Mouse (Mus musculus) lung, adult 2 months (tissue): ENCODE data around the gene Flnb.

Source experiments
- CTCF ChIP-seq: fragments of 200-500 bp; IDR thresholded peaks from 2 replicates; pipeline ENCODE4 v1.5.1; 2011; ENCODE audit warnings: mild to moderate bottlenecking, low read length, control low read depth; ENCODE audit not compliant: insufficient read depth
- POLR2A ChIP-seq: fragments of 200-500 bp; IDR thresholded peaks from 2 replicates; pipeline ENCODE4 v1.6.1; 2011; ENCODE audit warnings: low read depth, mild to moderate bottlenecking, control low read depth, low read length, borderline replicate concordance; ENCODE audit errors: extremely low read depth

DNA sequence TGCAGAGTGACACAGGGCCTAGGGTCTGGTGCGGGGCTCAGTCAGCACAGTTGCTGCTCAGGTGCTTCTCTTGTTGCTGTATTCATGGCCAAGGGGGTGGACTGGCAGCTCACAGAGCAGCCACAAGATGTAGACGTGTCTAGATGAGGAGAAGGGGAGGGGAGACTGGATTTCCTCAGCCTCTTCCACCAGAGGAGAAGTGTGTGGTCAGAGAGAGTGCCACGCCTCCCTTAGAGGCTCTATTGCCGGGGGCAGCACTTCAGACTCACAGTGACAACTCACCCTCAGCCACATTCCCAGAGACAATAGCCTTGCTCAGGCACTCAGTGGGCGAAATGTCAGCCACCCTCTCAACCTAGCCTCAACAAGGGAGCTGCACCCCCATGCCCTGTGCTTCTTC, 127.5 kb downstream of the Flnb start:
- TF ChIP-seq CTCF = no peak
- TF ChIP-seq POLR2A = no peak
